Mouse (Mus musculus): ENCODE measurements around the gene Gm45233.

The Gm45233 gene

DNA sequence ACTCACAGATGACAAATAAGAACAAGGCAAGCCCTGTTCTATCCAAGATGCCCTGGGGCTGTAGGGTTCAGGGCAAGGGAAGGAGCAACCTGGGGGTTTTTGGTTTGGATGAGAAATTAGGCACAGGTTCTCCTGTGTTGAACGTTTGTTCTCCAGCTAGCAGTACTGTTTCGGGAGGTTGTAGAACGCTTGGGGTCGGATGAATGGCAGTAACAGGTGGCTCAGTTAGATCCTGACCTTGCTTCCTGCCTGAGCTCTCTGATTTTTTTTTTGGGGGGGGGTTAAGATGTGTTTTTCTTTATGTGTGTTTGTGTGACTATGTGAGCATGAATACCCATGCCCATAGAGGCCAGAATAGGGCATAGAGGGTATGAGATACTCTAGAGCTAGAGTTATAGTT, 68.6 kb downstream of the Gm45233 start:
- no peak for DNase-seq
